Mouse (Mus musculus) 3134 (cell line): ENCODE results near the gene Fignl1.

Experiments used
- DNase-seq: peaks from one replicate; pipeline ENCODE4 v3.0.0-alpha.2; 2011; ENCODE audit warnings: low spot score; ENCODE audit not compliant: insufficient read length; ENCODE audit errors: extremely low read depth

Gene Fignl1

GRCm38 (mm10) chr11:11833100-11833499, 24.3 kb upstream of the Fignl1 start:
- DNase-seq, result no peak

- DNase-seq, result no peak
Observed at GRCm38 (mm10) chr11:11832755-11833084, 24.0 kb upstream of the Fignl1 start.

- DNase-seq, result no peak
Observed at GRCm38 (mm10) chr11:11831940-11832754, 23.4 kb upstream of the Fignl1 start.

GRCm38 (mm10) chr11:11831526-11831925, 22.8 kb upstream of the Fignl1 start:
- DNase-seq, result no peak

- no peak for DNase-seq
Observed at GRCm38 (mm10) chr11:11830884-11831495, 22.2 kb upstream of the Fignl1 start.

GRCm38 (mm10) chr11:11829161-11830000, 20.6 kb upstream of the Fignl1 start:
- no peak for DNase-seq

- no peak for DNase-seq
Observed at GRCm38 (mm10) chr11:11828761-11829160, 20.0 kb upstream of the Fignl1 start.

GRCm38 (mm10) chr11:11828251-11828650, 19.5 kb upstream of the Fignl1 start:
- DNase-seq, result no peak

GRCm38 (mm10) chr11:11826475-11826874, 17.7 kb upstream of the Fignl1 start:
- no peak for DNase-seq

GRCm38 (mm10) chr11:11825670-11826069, 16.9 kb upstream of the Fignl1 start:
- DNase-seq, result no peak

- DNase-seq, result no peak
Observed at GRCm38 (mm10) chr11:11824970-11825635, 16.3 kb upstream of the Fignl1 start.

GRCm38 (mm10) chr11:11823980-11824911, 15.5 kb upstream of the Fignl1 start:
- DNase-seq, result no peak

- DNase-seq, result no peak
Observed at GRCm38 (mm10) chr11:11822181-11823095, 13.7 kb upstream of the Fignl1 start.

GRCm38 (mm10) chr11:11821387-11821975, 12.7 kb upstream of the Fignl1 start:
- DNase-seq, result no peak

GRCm38 (mm10) chr11:11820737-11821136, 12.0 kb upstream of the Fignl1 start:
- peak; percentile 78 for DNase-seq

- DNase-seq, result no peak
Observed at GRCm38 (mm10) chr11:11820251-11820650, 11.5 kb upstream of the Fignl1 start.

- no peak for DNase-seq
Observed at GRCm38 (mm10) chr11:11819206-11819605, 10.4 kb upstream of the Fignl1 start.

- no peak for DNase-seq
Observed at GRCm38 (mm10) chr11:11818797-11819196, 10.0 kb upstream of the Fignl1 start.
